Mouse (Mus musculus) CH12.LX (cell line): ENCODE measurements around the gene Btbd2. TPM values are rescaled to one million over a fixed set of nuclear protein-coding genes. Genes with fewer than 3 reads are reported as not detected.
"Not testable (repeated sequence)": the region's sequence is repeated elsewhere in the genome, so short reads cannot be mapped to it uniquely, and the experiment has no call there.

Experiments
- DNase-seq: peaks from one replicate; pipeline ENCODE4 v3.0.0-alpha.2; 2013; ENCODE audit errors: extremely low read depth
- H3K27ac ChIP-seq: 2 replicates; pipeline ENCODE4 v1.5.1; 2012; ENCODE audit warnings: low read depth, mild to moderate bottlenecking, control low read depth, moderate library complexity; ENCODE audit not compliant: insufficient read depth
- H3K27me3 ChIP-seq: replicated peaks from 2 replicates; pipeline ENCODE3; 2012; ENCODE audit warnings: inconsistent platforms
- H3K36me3 ChIP-seq, 2 experiments: replicated peaks in 1 of 2; 2 replicates each; pipeline versions ENCODE3 to v1.6.1; 2012; ENCODE audit warnings: inconsistent platforms in 1 of 2, low read length in 1 of 2, mild to moderate bottlenecking in 1 of 2, mixed read lengths in 1 of 2, moderate library complexity in 1 of 2; ENCODE audit not compliant: control insufficient read depth in 1 of 2, insufficient read depth in 1 of 2
- H3K4me1 ChIP-seq, 2 experiments: 2 replicates each; pipeline ENCODE4 v1.6.1; 2012; ENCODE audit warnings: inconsistent platforms in 1 of 2, moderate library complexity in 1 of 2; ENCODE audit not compliant: insufficient read depth in 2 of 2, control insufficient read depth in 1 of 2
- H3K4me2 ChIP-seq: 2 replicates; pipeline ENCODE4 v1.6.1; 2012; ENCODE audit warnings: low read depth, mild to moderate bottlenecking, control low read depth; ENCODE audit not compliant: poor library complexity, insufficient read depth, severe bottlenecking
- H3K4me3 ChIP-seq, 3 experiments: fragments of 150-350 bp in 1 of 3; sonication (generic) in 1 of 3; replicated peaks in 1 of 3; 2 replicates each; pipeline versions ENCODE3 to v1.5.1; 2011 to 2012; ENCODE audit warnings: low read depth in 2 of 3, low read length in 2 of 3, mild to moderate bottlenecking in 2 of 3, moderate library complexity in 2 of 3, control low read depth in 1 of 3, improper control_type of control experiment in 1 of 3, inconsistent platforms in 1 of 3, mixed read lengths in 1 of 3; ENCODE audit not compliant: poor library complexity in 1 of 3
- H3K79me2 ChIP-seq: replicated peaks from 2 replicates; pipeline ENCODE4 v1.6.1; 2012; ENCODE audit warnings: mild to moderate bottlenecking, moderate library complexity; ENCODE audit not compliant: control insufficient read depth, poor library complexity, insufficient read depth, severe bottlenecking; ENCODE audit errors: extremely low read depth
- H3K9ac ChIP-seq: 2 replicates; pipeline ENCODE4 v1.6.1; 2012; ENCODE audit warnings: low read depth, mild to moderate bottlenecking, control low read depth, moderate library complexity; ENCODE audit not compliant: insufficient read depth
- H3K9me3 ChIP-seq: replicated peaks from 2 replicates; pipeline ENCODE3; 2012; ENCODE audit warnings: low read length, inconsistent platforms, mixed read lengths
- BHLHE40 ChIP-seq: IDR thresholded peaks from 2 replicates; pipeline ENCODE4 v1.6.1; 2011; ENCODE audit warnings: mild to moderate bottlenecking, low read depth, low read length, improper control_type of control experiment
- CHD1 ChIP-seq: IDR thresholded peaks from 2 replicates; pipeline ENCODE4 v1.6.1; 2012; ENCODE audit warnings: low read depth, low read length, improper control_type of control experiment, inconsistent platforms
- CHD2 ChIP-seq: IDR thresholded peaks from 2 replicates; pipeline ENCODE4 v1.6.1; 2011; ENCODE audit warnings: low read length, improper control_type of control experiment
- E2F4 ChIP-seq: IDR thresholded peaks from 2 replicates; pipeline ENCODE4 v1.6.1; 2011; ENCODE audit warnings: low read depth, low read length, improper control_type of control experiment; ENCODE audit not compliant: insufficient replicate concordance
- HCFC1 ChIP-seq: IDR thresholded peaks from 2 replicates; pipeline ENCODE4 v1.6.1; 2012; ENCODE audit warnings: low read depth, mild to moderate bottlenecking, inconsistent platforms, low read length, improper control_type of control experiment
- KAT2A ChIP-seq: IDR thresholded peaks from 2 replicates; pipeline ENCODE4 v1.6.1; 2012; ENCODE audit warnings: low read length, improper control_type of control experiment, inconsistent platforms; ENCODE audit not compliant: insufficient replicate concordance
- MAX ChIP-seq: IDR thresholded peaks from 2 replicates; pipeline ENCODE4 v1.6.1; 2011; ENCODE audit warnings: low read length, improper control_type of control experiment
- MEF2A ChIP-seq: IDR thresholded peaks from 2 replicates; pipeline ENCODE4 v1.6.1; 2014; ENCODE audit warnings: low read depth, mild to moderate bottlenecking, inconsistent platforms, low read length, improper control_type of control experiment, borderline replicate concordance
- MYC ChIP-seq: IDR thresholded peaks from 2 replicates; pipeline ENCODE4 v1.6.1; 2011; ENCODE audit warnings: low read depth, mild to moderate bottlenecking, improper control_type of control experiment, low read length
- NRF1 ChIP-seq: IDR thresholded peaks from 2 replicates; pipeline ENCODE4 v1.6.1; 2014; ENCODE audit warnings: low read depth, mild to moderate bottlenecking, inconsistent platforms, low read length, improper control_type of control experiment, moderate library complexity
- RAD21 ChIP-seq: IDR thresholded peaks from 2 replicates; pipeline ENCODE4 v1.6.1; 2011; ENCODE audit warnings: low read depth, mild to moderate bottlenecking, low read length, improper control_type of control experiment, moderate library complexity
- RCOR1 ChIP-seq: conservative IDR thresholded peaks from 2 replicates; pipeline ENCODE4 v1.6.1; 2012; ENCODE audit warnings: low read depth, mild to moderate bottlenecking, inconsistent platforms, low read length, improper control_type of control experiment
- TBP ChIP-seq: conservative IDR thresholded peaks from 2 replicates; pipeline ENCODE4 v1.6.1; 2011; ENCODE audit warnings: low read depth, low read length, improper control_type of control experiment
- TCF12 ChIP-seq: IDR thresholded peaks from 2 replicates; pipeline ENCODE4 v1.6.1; 2014; ENCODE audit warnings: low read depth, mild to moderate bottlenecking, inconsistent platforms, low read length, improper control_type of control experiment
- USF2 ChIP-seq: conservative IDR thresholded peaks from 2 replicates; pipeline ENCODE4 v1.6.1; 2011; ENCODE audit warnings: low read depth, low read length, improper control_type of control experiment
- ZC3H11A ChIP-seq: IDR thresholded peaks from 2 replicates; pipeline ENCODE4 v1.6.1; 2012; ENCODE audit warnings: low read depth, mild to moderate bottlenecking, inconsistent platforms, low read length, improper control_type of control experiment
- ZMIZ1 ChIP-seq: IDR thresholded peaks from 2 replicates; pipeline ENCODE4 v1.6.1; 2012; ENCODE audit warnings: low read depth, mild to moderate bottlenecking, inconsistent platforms, low read length, improper control_type of control experiment
- ZNF384 ChIP-seq: IDR thresholded peaks from 2 replicates; pipeline ENCODE4 v1.6.1; 2012; ENCODE audit warnings: low read depth, low read length, improper control_type of control experiment, inconsistent platforms
- dilution Hi-C: fragments of 300-500 bp; cut with MboI; formaldehyde crosslinking; loops from 2 replicates; pipeline ENCODE4 v1.14.3; 2020; ENCODE audit warnings: low sequenced_read_pairs; ENCODE audit not compliant: extremely low pct_unique_long_range_greater_than_20kb, extremely low pct_ligation_motif_present
- in situ Hi-C: fragments of 300-500 bp; cut with MboI; formaldehyde crosslinking; loops from 3 replicates; pipeline ENCODE4 v1.14.3; 2019; ENCODE audit warnings: low sequenced_read_pairs, low pct_ligation_motif_present, low pct_unique_long_range_greater_than_20kb, mixed read lengths
- polyA plus RNA-seq: library from polyadenylated mRNA; unstranded; fragments of >175 nt; gene quantifications from 2 replicates; pipeline ENCODE4 v1.2.1, GENCODE M21; 2012; ENCODE audit warnings: low read depth; ENCODE audit not compliant: insufficient read length
- total RNA-seq, 2 experiments: library from RNA; depleted of rRNA; stranded (reverse); fragments of 300-350 nt in 1 of 2; fragments of >200 nt in 1 of 2; gene quantifications; 2 replicates each; pipeline ENCODE4 v1.2.3; 2012 to 2014

Btbd2 gene
- total and polyA plus RNA-seq, 3 experiments, result 11.1 to 26.2 (median 19.4) TPM

DNA sequence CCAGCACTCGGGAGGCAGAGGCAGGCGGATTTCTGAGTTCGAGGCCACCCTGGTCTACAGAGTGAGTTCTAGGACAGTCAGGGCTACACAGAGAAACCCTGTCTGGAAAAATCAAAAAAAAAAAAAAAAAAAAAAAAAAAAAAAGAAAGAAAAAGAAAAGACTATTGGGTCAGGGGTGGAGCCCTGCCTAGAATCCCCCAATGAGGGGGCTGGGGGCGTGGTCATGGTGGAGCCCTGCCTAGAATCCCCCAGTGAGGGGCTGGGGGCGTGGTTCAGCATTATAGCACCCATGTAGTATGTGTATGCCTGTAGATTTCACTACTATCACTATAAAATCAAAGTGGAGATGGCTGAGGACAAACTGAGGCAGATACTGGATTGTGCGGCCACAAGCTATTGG, 7.0 kb downstream of the Btbd2 start:
- H3K36me3 ChIP-seq, result peaks cover 4 to 49% of the 10 kb centered on the region in 2 experiments
- dilution Hi-C loops, result not testable (repeated sequence)

DNA sequence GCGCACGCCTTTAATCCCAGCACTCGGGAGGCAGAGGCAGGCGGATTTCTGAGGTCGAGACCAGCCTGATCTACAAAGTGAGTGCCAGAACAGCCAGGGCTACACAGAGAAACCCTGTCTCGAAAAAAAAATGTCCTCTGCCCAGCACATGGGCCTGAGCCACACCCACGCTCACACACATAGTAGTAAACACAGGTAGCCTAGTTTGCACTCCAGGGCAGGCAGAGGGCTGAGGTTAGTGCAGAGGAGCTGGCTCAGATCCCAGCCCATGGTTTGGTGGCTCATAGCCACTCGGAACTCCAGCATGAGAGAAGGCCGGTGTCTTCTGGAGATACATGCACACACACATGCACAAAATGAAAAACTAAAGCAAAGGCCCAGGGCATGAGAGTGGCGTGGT, 9.9 kb downstream of the Btbd2 start:
- TF ChIP-seq USF2 (no peak), NRF1 (no peak), MAX (no peak), RAD21 (no peak), CHD2 (no peak), TBP (no peak), ZMIZ1 (no peak), TCF12 (no peak), HCFC1 (no peak), ZC3H11A (no peak), KAT2A (no peak), CHD1 (no peak), RCOR1 (no peak), MYC (no peak), E2F4 (no peak), MEF2A (no peak), BHLHE40 (no peak)
- in situ Hi-C loops, result no loop called here

More for the DNA sequence above, 7.0 kb downstream of the Btbd2 start:
- in situ Hi-C loops, H3K9ac ChIP-seq, H3K27me3 ChIP-seq, DNase-seq, H3K4me3 ChIP-seq, H3K9me3 ChIP-seq, H3K27ac ChIP-seq, H3K4me2 ChIP-seq, H3K79me2 ChIP-seq: not testable (repeated sequence)
- peaks cover 8 to 16% of the 10 kb centered on the region in 2 experiments; a peak in 3 of 4 replicates for H3K4me1 ChIP-seq
- peak; percentile 34; the same call in 1 of the 2 replicates for TF ChIP-seq ZNF384

More for the DNA sequence above, 9.9 kb downstream of the Btbd2 start:
- Histone ChIP-seq H3K4me1 (peaks cover 5 to 7% of the 10 kb centered on the region in 2 experiments; a peak in 2 of 4 replicates), H3K27me3 (no peaks in the 10 kb centered on the region), H3K79me2 (no peaks in the 10 kb centered on the region), H3K9ac (no peak overlapping the region), H3K9me3 (no peaks in the 10 kb centered on the region), H3K27ac (no peak overlapping the region), H3K4me2 (no peak overlapping the region), H3K4me3 (no peak overlapping the region), H3K36me3 (peaks cover 29 to 68% of the 10 kb centered on the region in 2 experiments)
- dilution Hi-C loops, result no loop called here
- no peak for DNase-seq
